Comparison of ENCODE assay signal across 8 mouse cellular contexts in genomic region chr2:162968357-162968756, GRCm38 (mm10). TPM values are rescaled to one million over a fixed set of nuclear protein-coding genes. Genes with fewer than 3 reads are reported as not detected.
DNase-seq lines count a peak whose midpoint lies in the region; ATAC-seq and TF ChIP-seq lines count a peak whose summit lies in the region.

No protein-coding gene starts in this region.

- peak in 1 of 2 experiments; percentile 37 for DNase-seq in layer of hippocampus, adult 2 months (ENCODE audit: low spot score in 2 of 2)
- DNase-seq in layer of hippocampus, adult 9-11 months, result no peak
- DNase-seq in MEL (ENCODE audit: low read depth, low spot score), result peak; percentile 48
- DNase-seq in cerebellum, postnatal 25 days, result peak; percentile 33 to 60
- DNase-seq in stomach, postnatal 0 days (ENCODE audit: low spot score), result peak; percentile 52
- no peak for DNase-seq in frontal cortex, postnatal 14 days (ENCODE audit: low spot score in 2 of 2)

- H3K27ac ChIP-seq in layer of hippocampus, adult 2 months, result no peak overlapping the region
- no peak overlapping the region for H3K27ac ChIP-seq in MEL (ENCODE audit: control insufficient read depth, low read depth, low read length)
- no peak overlapping the region for H3K27ac ChIP-seq in hindbrain, embryonic 16.5 days (ENCODE audit: low read depth, low read length)
- no peak overlapping the region for H3K27ac ChIP-seq in lung, embryonic 15.5 days
- no peak overlapping the region for H3K27ac ChIP-seq in stomach, postnatal 0 days (replicated peaks)

- no peaks in the 10 kb centered on the region for H3K9me3 ChIP-seq in MEL (replicated peaks; ENCODE audit: insufficient read depth, low read length)
- no peaks in the 10 kb centered on the region for H3K9me3 ChIP-seq in hindbrain, embryonic 16.5 days (ENCODE audit: control insufficient read depth, low read length)
- H3K9me3 ChIP-seq in lung, embryonic 15.5 days, result no peaks in the 10 kb centered on the region
- no peaks in the 10 kb centered on the region for H3K9me3 ChIP-seq in stomach, postnatal 0 days (ENCODE audit: control insufficient read depth, low read length)

- no peak overlapping the region for H3K9ac ChIP-seq in MEL (ENCODE audit: control insufficient read depth, low read depth, low read length, poor library complexity, severe bottlenecking)
- no peak overlapping the region for H3K9ac ChIP-seq in hindbrain, embryonic 16.5 days (ENCODE audit: low read depth, low read length)
- no peak overlapping the region for H3K9ac ChIP-seq in lung, embryonic 15.5 days
- no peak overlapping the region for H3K9ac ChIP-seq in stomach, postnatal 0 days (ENCODE audit: low read length)

- no peak for TF ChIP-seq EP300 in MEL (IDR thresholded peaks at IDR 0.05; ENCODE audit: low read depth in 1 of 2, low read length in 2 of 2)
- no peak for TF ChIP-seq EP300 in stomach, postnatal 0 days (optimal IDR thresholded peaks at IDR 0.05)

- H3K4me1 ChIP-seq in MEL (ENCODE audit: control insufficient read depth in 1 of 2, insufficient read depth in 2 of 2, low read length in 2 of 2), result no peaks in the 10 kb centered on the region
- H3K4me1 ChIP-seq in hindbrain, embryonic 16.5 days (ENCODE audit: control insufficient read depth, insufficient read depth, low read depth, low read length), result no peaks in the 10 kb centered on the region; the same call in 1 of the 2 replicates
- H3K4me1 ChIP-seq in lung, embryonic 15.5 days, result peaks cover under 1% of the 10 kb centered on the region; the same call in 1 of the 2 replicates
- H3K4me1 ChIP-seq in stomach, postnatal 0 days (replicated peaks; ENCODE audit: control insufficient read depth, insufficient read depth), result no peaks in the 10 kb centered on the region

- ATAC-seq in hindbrain, embryonic 16.5 days, result peak; percentile 40; the same call in 1 of the 2 replicates
- peak; percentile 57; the same call in 1 of the 2 replicates for ATAC-seq in lung, embryonic 15.5 days (ENCODE audit: borderline replicate concordance, extremely low read depth, low FRiP score, low TSS enrichment)
- ATAC-seq in stomach, postnatal 0 days (ENCODE audit: low FRiP score, low TSS enrichment), result peak; percentile 10; the same call in 1 of the 2 replicates

- no peak overlapping the region for H3K4me2 ChIP-seq in hindbrain, embryonic 16.5 days (ENCODE audit: low read length)
- no peak overlapping the region for H3K4me2 ChIP-seq in lung, embryonic 15.5 days
- no peak overlapping the region for H3K4me2 ChIP-seq in stomach, postnatal 0 days (replicated peaks; ENCODE audit: low read depth)

- H3K27me3 ChIP-seq in MEL (ENCODE audit: control insufficient read depth in 1 of 2, insufficient read depth in 2 of 2, low read length in 2 of 2), result no peaks in the 10 kb centered on the region
- H3K27me3 ChIP-seq in hindbrain, embryonic 16.5 days (replicated peaks; ENCODE audit: control insufficient read depth, insufficient read depth, low read length), result no peaks in the 10 kb centered on the region
- no peaks in the 10 kb centered on the region for H3K27me3 ChIP-seq in lung, embryonic 15.5 days
- H3K27me3 ChIP-seq in stomach, postnatal 0 days (ENCODE audit: control insufficient read depth, insufficient read depth, low read length), result no peaks in the 10 kb centered on the region

- H3K79me2 ChIP-seq in MEL (ENCODE audit: control insufficient read depth, insufficient read depth, low read length, poor library complexity), result no peaks in the 10 kb centered on the region

- TF ChIP-seq CTCF in layer of hippocampus, adult 2 months (conservative IDR thresholded peaks at IDR 0.05), result peak; percentile 74
- peak; percentile 64 to 85 (median 71) for TF ChIP-seq CTCF in MEL (IDR thresholded peaks at IDR 0.05 in 2 of 3, conservative IDR thresholded peaks at IDR 0.05 in 1 of 3; ENCODE audit: control insufficient read depth in 1 of 3, insufficient read depth in 1 of 3, low read depth in 2 of 3, low read length in 3 of 3, poor library complexity in 1 of 3, severe bottlenecking in 1 of 3)
- peak; percentile 84 for TF ChIP-seq CTCF in stomach, postnatal 0 days (IDR thresholded peaks at IDR 0.05; ENCODE audit: low read depth)

- H3K4me3 ChIP-seq in layer of hippocampus, adult 2 months, result no peak overlapping the region
- no peak overlapping the region for H3K4me3 ChIP-seq in MEL (ENCODE audit: control insufficient read depth in 1 of 2, insufficient read depth in 1 of 2, low read depth in 2 of 2, low read length in 2 of 2)
- no peak overlapping the region for H3K4me3 ChIP-seq in hindbrain, embryonic 16.5 days (ENCODE audit: low read length)
- no peak overlapping the region for H3K4me3 ChIP-seq in lung, embryonic 15.5 days
- H3K4me3 ChIP-seq in stomach, postnatal 0 days (ENCODE audit: low read depth, low read length), result no peak overlapping the region

- no peak for TF ChIP-seq POLR2A in MEL (IDR thresholded peaks at IDR 0.05; ENCODE audit: control insufficient read depth in 1 of 2, insufficient read depth in 1 of 2, low read depth in 1 of 2, low read length in 2 of 2, poor library complexity in 1 of 2)

- H3K36me3 ChIP-seq in MEL (ENCODE audit: control insufficient read depth in 1 of 2, insufficient read depth in 2 of 2, low read length in 2 of 2), result no peaks in the 10 kb centered on the region
- H3K36me3 ChIP-seq in hindbrain, embryonic 16.5 days (ENCODE audit: control insufficient read depth, insufficient read depth, low read length), result no peaks in the 10 kb centered on the region; the same call in 1 of the 2 replicates
- H3K36me3 ChIP-seq in lung, embryonic 15.5 days, result no peaks in the 10 kb centered on the region
- H3K36me3 ChIP-seq in stomach, postnatal 0 days (ENCODE audit: control insufficient read depth, insufficient read depth, low read length), result no peaks in the 10 kb centered on the region

- TF ChIP-seq RAD21 in MEL (IDR thresholded peaks at IDR 0.05; ENCODE audit: low read depth, low read length), result peak; percentile 48

- 12% methylated on average over 5 of the region's 5 CpGs for WGBS in hindbrain, embryonic 16.5 days
- 4% methylated on average over 5 of the region's 5 CpGs for WGBS in lung, embryonic 15.5 days
- 8% methylated on average over 5 of the region's 5 CpGs for WGBS in stomach, postnatal 0 days

TF ChIP-seq in MEL, 35 proteins besides CTCF, POLR2A, EP300 and RAD21:
- TF ChIP-seq SMC3 (IDR thresholded peaks at IDR 0.05; ENCODE audit: low read depth, low read length) (peak; percentile 69), POLR2AphosphoS2 (IDR thresholded peaks at IDR 0.05; ENCODE audit: low read length) (no peak), GATA1 (IDR thresholded peaks at IDR 0.05; ENCODE audit: low read depth, low read length) (no peak), ZC3H11A (IDR thresholded peaks at IDR 0.05; ENCODE audit: low read depth, low read length) (peak; percentile 29; the same call in 1 of the 2 replicates), MYB (IDR thresholded peaks at IDR 0.05; ENCODE audit: low read depth, low read length) (no peak)

RNA-seq across cellular contexts. Expression of gene Sgk2, which starts 18.8 kb away (rescaled TPM):
- total RNA-seq in layer of hippocampus, adult 2 months (2021), result under 1 TPM; 0.54 to 0.97 TPM
- total RNA-seq in MEL (2012; rRNA removed), result not detected in 2 replicates
- polyA plus RNA-seq in MEL (2012; ENCODE audit: insufficient read depth in 1 of 2, insufficient read length in 2 of 2, low read depth in 1 of 2, low replicate concordance in 2 of 2, missing spikeins in 1 of 2), result not detected
- 0.25 and 0.40 TPM in 2 replicates for polyA plus RNA-seq in hindbrain, embryonic 16.5 days (2015; fragmentation: Nextera tagmentation; extraction: Ambion mirVana)
- polyA plus RNA-seq in lung, embryonic 15.5 days (2015; fragmentation: Nextera tagmentation; extraction: Ambion mirVana), result not detected in 2 replicates
- 2.6 and 3.3 TPM in 2 replicates for polyA plus RNA-seq in stomach, postnatal 0 days (2015; fragmentation: Nextera tagmentation; extraction: Ambion mirVana)

RNA-seq across cellular contexts. Expression of gene L3mbtl1, which starts 25.1 kb away (rescaled TPM):
- total RNA-seq in layer of hippocampus, adult 2 months (2021), result 10 to 100 TPM; 10.1 to 14.0 TPM
- 0.04 and 0.20 TPM in 2 replicates for total RNA-seq in MEL (2012; rRNA removed)
- under 1 TPM in 1 of 2 experiments, not detected in 1; 0.31 TPM for polyA plus RNA-seq in MEL (2012; ENCODE audit: insufficient read depth in 1 of 2, insufficient read length in 2 of 2, low read depth in 1 of 2, low replicate concordance in 2 of 2, missing spikeins in 1 of 2)
- polyA plus RNA-seq in hindbrain, embryonic 16.5 days (2015; fragmentation: Nextera tagmentation; extraction: Ambion mirVana), result 5.8 and 7.2 TPM in 2 replicates
- polyA plus RNA-seq in lung, embryonic 15.5 days (2015; fragmentation: Nextera tagmentation; extraction: Ambion mirVana), result 0.07 and 0.09 TPM in 2 replicates
- polyA plus RNA-seq in stomach, postnatal 0 days (2015; fragmentation: Nextera tagmentation; extraction: Ambion mirVana), result 0.02 and 0.24 TPM in 2 replicates

RNA-seq across cellular contexts. Expression of gene Srsf6, which starts 37.0 kb away (rescaled TPM):
- 100 to 1,000 TPM; 106 to 113 TPM for total RNA-seq in layer of hippocampus, adult 2 months (2021)
- total RNA-seq in MEL (2012; rRNA removed), result 155 and 173 TPM in 2 replicates
- 100 to 1,000 TPM in 1 of 2 experiments, 10 to 100 TPM in 1; 69.2 to 284 TPM for polyA plus RNA-seq in MEL (2012; ENCODE audit: insufficient read depth in 1 of 2, insufficient read length in 2 of 2, low read depth in 1 of 2, low replicate concordance in 2 of 2, missing spikeins in 1 of 2)
- 112 and 121 TPM in 2 replicates for polyA plus RNA-seq in hindbrain, embryonic 16.5 days (2015; fragmentation: Nextera tagmentation; extraction: Ambion mirVana)
- 216 and 217 TPM in 2 replicates for polyA plus RNA-seq in lung, embryonic 15.5 days (2015; fragmentation: Nextera tagmentation; extraction: Ambion mirVana)
- polyA plus RNA-seq in stomach, postnatal 0 days (2015; fragmentation: Nextera tagmentation; extraction: Ambion mirVana), result 64.8 and 67.5 TPM in 2 replicates

RNA-seq across cellular contexts. Expression of gene Ift52, which starts 48.8 kb away (rescaled TPM):
- total RNA-seq in layer of hippocampus, adult 2 months (2021), result 10 to 100 TPM; 28.4 to 31.3 TPM
- 10.9 and 11.0 TPM in 2 replicates for total RNA-seq in MEL (2012; rRNA removed)
- polyA plus RNA-seq in MEL (2012; ENCODE audit: insufficient read depth in 1 of 2, insufficient read length in 2 of 2, low read depth in 1 of 2, low replicate concordance in 2 of 2, missing spikeins in 1 of 2), result 10 to 100 TPM in 1 of 2 experiments, not detected in 1; 32.7 TPM
- polyA plus RNA-seq in hindbrain, embryonic 16.5 days (2015; fragmentation: Nextera tagmentation; extraction: Ambion mirVana), result 33.9 and 36.2 TPM in 2 replicates
- polyA plus RNA-seq in lung, embryonic 15.5 days (2015; fragmentation: Nextera tagmentation; extraction: Ambion mirVana), result 47.8 and 48.9 TPM in 2 replicates
- polyA plus RNA-seq in stomach, postnatal 0 days (2015; fragmentation: Nextera tagmentation; extraction: Ambion mirVana), result 32.3 and 34.3 TPM in 2 replicates

Comparison
In these comparisons a context has a peak if more than half of its experiments do, and no peak if none do; other contexts are left out.
1. DNase-seq: peak in MEL (single experiment), cerebellum, postnatal 25 days (2 of 2) and stomach, postnatal 0 days (single experiment); none in layer of hippocampus, adult 9-11 months (single experiment) and frontal cortex, postnatal 14 days (0 of 2).
2. Peak in every context shown above with its lines, with median percentiles within 50 percentile points of each other: CTCF ChIP-seq and ATAC-seq.